Mouse (Mus musculus): Measurements from ENCODE around the gene Epas1. TPM values are rescaled to one million over a fixed set of nuclear protein-coding genes. Genes with fewer than 3 reads are reported as not detected.

Gene Epas1
- total RNA-seq, 2 experiments from 2014 or later, result 98.7 to 99.2 TPM

- no peak overlapping the region for H3K4me3 ChIP-seq
- no peak overlapping the region for H3K27ac ChIP-seq
- DNase-seq (ENCODE audit: low spot score in 2 of 2), result no peak
- no peak for TF ChIP-seq CTCF (conservative IDR thresholded peaks at IDR 0.05)
These were observed 126.6 kb downstream of the Epas1 start for GRCm38 (mm10) chr17:86880056-86880455.

GRCm38 (mm10) chr17:86880461-86881044 is 127.1 kb downstream of the Epas1 start:
- H3K4me3 ChIP-seq, result no peak overlapping the region
- DNase-seq (ENCODE audit: low spot score in 2 of 2), result no peak
- no peak overlapping the region for H3K27ac ChIP-seq
- TF ChIP-seq CTCF (conservative IDR thresholded peaks at IDR 0.05), result no peak

Other genes with a start within 250 kb of the Epas1 start
- gene Gm10309, start 248.5 kb upstream of the Epas1 start, total RNA-seq (2021), result not detected
- not detected for gene Tmem247, start 163.6 kb downstream of the Epas1 start, total RNA-seq (2021)
- not detected for gene Atp6v1e2, start 194.2 kb downstream of the Epas1 start, total RNA-seq (2021)
- gene Rhoq, start 209.4 kb downstream of the Epas1 start, total RNA-seq (2021), result 10 to 100 TPM; 25.5 to 35.0 TPM

Data from layer of hippocampus, adult 2 months (tissue).